8 mouse cellular contexts compared by ENCODE assay signal in the genomic region with DNA sequence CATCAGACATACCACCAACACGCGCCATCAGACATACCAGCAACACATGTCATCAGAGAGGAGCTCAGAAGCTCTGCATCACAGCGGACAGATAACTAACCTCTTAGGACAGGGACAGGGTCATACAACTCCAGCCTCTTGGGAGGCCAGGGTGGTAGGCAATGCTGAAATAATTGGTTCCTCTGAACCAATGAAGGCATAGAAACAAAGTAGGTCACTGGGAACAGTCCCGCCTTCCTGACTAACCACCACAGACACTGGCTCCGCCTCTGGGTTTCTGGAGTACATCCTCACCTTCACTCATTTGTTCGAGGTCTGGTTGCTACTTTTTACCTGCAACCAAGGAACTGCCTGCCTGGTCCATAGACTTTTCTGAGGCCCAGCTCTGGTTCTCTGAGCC.
DNase-seq lines count a peak whose midpoint lies in the region; ATAC-seq and TF ChIP-seq lines count a peak whose summit lies in the region.

No protein-coding gene starts in this region.

- intact Hi-C loops in gastrocnemius, adult 2 months (cut with DNase I), result no loop called here

- H3K4me3 ChIP-seq in gastrocnemius, adult 2 months, result peak overlapping the region; percentile 55
- H3K4me3 ChIP-seq in lung, postnatal 0 days (ENCODE audit: low read depth, low read length), result no peak overlapping the region
- no peak overlapping the region for H3K4me3 ChIP-seq in hindbrain, postnatal 0 days (ENCODE audit: low read length)
- H3K4me3 ChIP-seq in liver, embryonic 11.5 days (ENCODE audit: low read depth, low read length), result no peak overlapping the region

- ATAC-seq in lung, postnatal 0 days, result no peak
- ATAC-seq in hindbrain, postnatal 0 days, result no peak
- ATAC-seq in liver, embryonic 11.5 days (replicated peaks; ENCODE audit: low FRiP score), result no peak

- peaks cover 14% of the 10 kb centered on the region; the same call in 1 of the 2 replicates for H3K4me1 ChIP-seq in lung, postnatal 0 days (ENCODE audit: insufficient read depth, low read depth, low read length)
- H3K4me1 ChIP-seq in hindbrain, postnatal 0 days (ENCODE audit: insufficient read depth, low read length), result peaks cover 30% of the 10 kb centered on the region
- H3K4me1 ChIP-seq in liver, embryonic 11.5 days (replicated peaks; ENCODE audit: control insufficient read depth, insufficient read depth, low read length), result peaks cover 13% of the 10 kb centered on the region

- H3K36me3 ChIP-seq in lung, postnatal 0 days (ENCODE audit: insufficient read depth, low read length), result no peaks in the 10 kb centered on the region
- no peaks in the 10 kb centered on the region for H3K36me3 ChIP-seq in hindbrain, postnatal 0 days (ENCODE audit: insufficient read depth, low read length)
- H3K36me3 ChIP-seq in liver, embryonic 11.5 days (ENCODE audit: control insufficient read depth, insufficient read depth, low read length), result no peaks in the 10 kb centered on the region

- no peak overlapping the region for H3K9ac ChIP-seq in lung, postnatal 0 days (replicated peaks; ENCODE audit: low read depth)
- H3K9ac ChIP-seq in hindbrain, postnatal 0 days (replicated peaks; ENCODE audit: low read length), result no peak overlapping the region
- no peak overlapping the region for H3K9ac ChIP-seq in liver, embryonic 11.5 days (ENCODE audit: low read depth, low read length)

- no peak for TF ChIP-seq EP300 in lung, postnatal 0 days (IDR thresholded peaks at IDR 0.05)

- peak overlapping the region; percentile 82 for H3K27ac ChIP-seq in gastrocnemius, adult 2 months
- H3K27ac ChIP-seq in lung, postnatal 0 days (ENCODE audit: low read length), result peak overlapping the region; percentile 85
- H3K27ac ChIP-seq in hindbrain, postnatal 0 days, result peak overlapping the region; percentile 70
- H3K27ac ChIP-seq in liver, embryonic 11.5 days (ENCODE audit: low read depth, low read length), result no peak overlapping the region

- H3K4me2 ChIP-seq in lung, postnatal 0 days (replicated peaks; ENCODE audit: low read depth, low read length), result peak overlapping the region; percentile 33; the same call in 1 of the 2 replicates
- H3K4me2 ChIP-seq in hindbrain, postnatal 0 days (ENCODE audit: low read depth, low read length), result no peak overlapping the region
- H3K4me2 ChIP-seq in liver, embryonic 11.5 days, result no peak overlapping the region

- 77% methylated on average over 6 of the region's 6 CpGs for WGBS in lung, postnatal 0 days
- WGBS in hindbrain, postnatal 0 days, result 83% methylated on average over 6 of the region's 6 CpGs
- 78% methylated on average over 6 of the region's 6 CpGs for WGBS in liver, embryonic 11.5 days

- H3K27me3 ChIP-seq in lung, postnatal 0 days (replicated peaks; ENCODE audit: insufficient read depth, low read length), result no peaks in the 10 kb centered on the region
- no peaks in the 10 kb centered on the region for H3K27me3 ChIP-seq in hindbrain, postnatal 0 days (ENCODE audit: insufficient read depth, low read length)
- no peaks in the 10 kb centered on the region for H3K27me3 ChIP-seq in liver, embryonic 11.5 days (replicated peaks; ENCODE audit: control insufficient read depth, insufficient read depth, low read length)

- no peak for DNase-seq in gastrocnemius, adult 2 months
- DNase-seq in gastrocnemius, postnatal 4 days (ENCODE audit: low spot score in 2 of 2), result no peak
- no peak for DNase-seq in lung, postnatal 0 days (ENCODE audit: low spot score)
- DNase-seq in lung, postnatal 25 days (ENCODE audit: low spot score), result no peak
- no peak for DNase-seq in hindbrain, postnatal 0 days (ENCODE audit: low spot score)
- peak; percentile 84 for DNase-seq in retina, embryonic 14.5 days (ENCODE audit: low spot score)
- DNase-seq in frontal cortex, adult 2 months (ENCODE audit: extremely low spot score in 1 of 2, low spot score in 1 of 2), result no peak
- no peak for DNase-seq in liver, embryonic 11.5 days (ENCODE audit: low spot score)

- no peaks in the 10 kb centered on the region for H3K9me3 ChIP-seq in lung, postnatal 0 days (ENCODE audit: low read length)
- no peaks in the 10 kb centered on the region for H3K9me3 ChIP-seq in hindbrain, postnatal 0 days (ENCODE audit: low read length)
- no peaks in the 10 kb centered on the region for H3K9me3 ChIP-seq in liver, embryonic 11.5 days (ENCODE audit: control insufficient read depth, low read length)

- TF ChIP-seq CTCF in gastrocnemius, adult 2 months (IDR thresholded peaks at IDR 0.05), result no peak
- no peak for TF ChIP-seq CTCF in lung, postnatal 0 days (IDR thresholded peaks at IDR 0.05)
- TF ChIP-seq CTCF in hindbrain, postnatal 0 days (IDR thresholded peaks at IDR 0.05; ENCODE audit: low read depth), result no peak
